Mouse (Mus musculus): Measurements from ENCODE around the gene Agl.

Agl gene

DNA sequence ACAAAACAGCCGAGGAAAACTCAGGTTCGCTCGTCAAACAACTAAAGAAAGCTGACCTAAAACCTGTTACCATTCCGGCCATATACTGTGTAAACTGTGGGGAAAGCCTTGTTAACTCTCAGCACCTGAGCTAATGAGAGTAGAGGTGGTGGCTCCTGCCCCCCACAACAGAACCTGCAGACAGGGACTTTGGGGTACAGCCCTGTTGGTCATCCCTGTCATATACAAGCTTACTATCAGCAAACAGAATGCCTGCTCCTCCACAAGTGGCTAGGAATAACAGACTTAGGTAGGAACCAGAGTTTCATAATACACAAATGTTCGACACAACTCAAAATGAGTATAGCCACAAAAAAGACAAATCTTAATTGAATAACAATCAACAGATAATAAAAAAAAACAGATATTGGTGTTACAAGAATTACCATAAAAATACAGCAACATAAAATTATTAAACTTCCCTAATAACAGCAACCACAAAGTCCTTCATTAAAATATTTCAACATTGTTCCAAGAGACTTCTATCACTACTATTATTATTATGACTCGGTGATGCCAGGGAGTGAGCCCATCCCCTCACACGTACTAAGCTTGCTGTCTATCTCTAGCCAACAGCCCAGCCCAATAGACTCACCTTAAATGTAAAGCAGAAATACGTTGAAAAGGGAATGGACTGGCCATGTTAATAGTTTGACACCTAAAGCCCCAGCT, 112.9 kb downstream of the Agl start:
- no peak for DNase-seq (ENCODE audit: low spot score in 2 of 2)

DNA sequence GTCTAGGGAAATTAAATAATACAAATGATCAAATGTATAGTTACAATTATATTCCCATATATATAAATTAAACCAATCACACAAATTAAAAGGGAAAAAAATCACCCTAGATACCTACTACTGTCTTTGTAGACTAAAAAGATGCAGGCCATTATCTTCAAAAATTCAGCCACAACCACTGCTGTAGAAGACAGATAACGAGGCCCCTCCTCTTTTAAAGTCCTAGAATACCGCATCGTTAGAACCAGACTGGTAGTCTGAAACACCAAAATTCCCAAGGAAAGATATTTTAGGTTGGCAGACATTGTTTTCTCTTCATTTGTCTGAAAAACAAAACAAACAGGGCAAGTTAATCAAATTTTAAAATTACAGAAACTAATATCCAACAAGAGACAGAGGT, 113.7 kb downstream of the Agl start:
- peak; percentile 10 to 51 for DNase-seq (ENCODE audit: low spot score in 2 of 2)
